Mouse (Mus musculus): ENCODE results near the gene Hltf. TPM values are rescaled to one million over a fixed set of nuclear protein-coding genes. Genes with fewer than 3 reads are reported as not detected.

Gene Hltf
- total RNA-seq, 1 experiment from 2014 or later: 76.6 TPM

Other genes starting within 250 kb of the Hltf start
- gene Cp, start 100.8 kb upstream of the Hltf start, total RNA-seq (2017): 1.1 TPM in 1 of 2 replicates, not detected in the other
- 27.1 and 37.0 TPM in 2 replicates for gene Hps3, start 22.5 kb upstream of the Hltf start, total RNA-seq (2017)
- 35.1 and 41.8 TPM in 2 replicates for gene Gyg, start 97.5 kb downstream of the Hltf start, total RNA-seq (2017)
- gene Cpa3, start 184.4 kb downstream of the Hltf start, total RNA-seq (2017): 25.3 and 46.5 TPM in 2 replicates
- gene Cpb1, start 217.9 kb downstream of the Hltf start, total RNA-seq (2017): not detected in 2 replicates

Data from hematopoietic stem cell, adult 5-6 weeks (primary cell).